Mouse (Mus musculus) bone marrow macrophage, adult 2 months (primary cell): ENCODE results near the gene Mtnr1b. TPM values are rescaled to one million over a fixed set of nuclear protein-coding genes. Genes with fewer than 3 reads are reported as not detected.

Experiments used
- H3K27ac ChIP-seq: 2 replicates; pipeline ENCODE4 v1.5.1; 2012; ENCODE audit warnings: low read depth, low read length; ENCODE audit not compliant: insufficient read depth
- H3K4me1 ChIP-seq: 2 replicates; pipeline ENCODE4 v1.6.1; 2012; ENCODE audit warnings: low read length; ENCODE audit not compliant: control insufficient read depth, insufficient read depth
- H3K4me3 ChIP-seq: 2 replicates; pipeline ENCODE4 v1.5.1; 2012; ENCODE audit warnings: mild to moderate bottlenecking, low read length, moderate library complexity; ENCODE audit not compliant: insufficient read depth
- CTCF ChIP-seq: IDR thresholded peaks from 2 replicates; pipeline ENCODE4 v1.5.1; 2012; ENCODE audit warnings: low read depth, mild to moderate bottlenecking, low read length, moderate library complexity
- POLR2A ChIP-seq: IDR thresholded peaks from 2 replicates; pipeline ENCODE4 v1.6.1; 2012; ENCODE audit warnings: mild to moderate bottlenecking, low read depth, low read length, borderline replicate concordance
- polyA plus RNA-seq: library from polyadenylated mRNA; stranded (reverse); fragments of >200 nt; gene quantifications from 2 replicates; pipeline ENCODE4 v1.2.4, GENCODE M21; 2012; ENCODE audit not compliant: missing spikeins, insufficient read depth, insufficient read length

The Mtnr1b gene
- polyA plus RNA-seq, 1 experiment: not detected

- TF ChIP-seq POLR2A: no peak
- TF ChIP-seq CTCF: no peak
- H3K4me1 ChIP-seq: no peaks in the 10 kb centered on the region
- no peak overlapping the region for H3K27ac ChIP-seq
- no peak overlapping the region for H3K4me3 ChIP-seq
Measured at GRCm38 (mm10) chr9:15804296-15804695, 70.1 kb downstream of the Mtnr1b start.

GRCm38 (mm10) chr9:15802413-15803027 is 71.8 kb downstream of the Mtnr1b start:
- Histone ChIP-seq H3K4me1 (no peaks in the 10 kb centered on the region), H3K27ac (no peak overlapping the region), H3K4me3 (no peak overlapping the region)
- TF ChIP-seq POLR2A (no peak), CTCF (no peak)

DNA sequence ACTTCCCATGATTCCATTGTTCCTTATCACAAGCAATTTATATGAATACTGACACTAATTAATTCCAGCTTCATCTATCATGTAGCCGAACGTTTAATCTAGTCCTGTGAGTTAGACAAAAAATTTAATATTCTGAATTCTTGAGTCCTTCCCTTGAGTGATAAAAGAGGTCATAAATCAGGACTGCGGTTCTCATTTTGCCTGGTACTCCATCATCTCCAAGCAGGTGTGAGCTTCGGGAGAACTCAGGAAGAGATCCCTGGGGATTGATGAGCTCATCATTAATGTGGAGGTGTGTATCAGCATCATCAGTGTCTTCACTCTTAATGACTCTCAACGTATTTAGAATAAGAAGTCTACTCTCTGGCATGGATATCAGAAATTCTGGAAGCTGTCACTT is 74.0 kb downstream of the Mtnr1b start:
- H3K27ac ChIP-seq: no peak overlapping the region
- no peak overlapping the region for H3K4me3 ChIP-seq
- H3K4me1 ChIP-seq: no peaks in the 10 kb centered on the region
- TF ChIP-seq CTCF (no peak), POLR2A (no peak)

DNA sequence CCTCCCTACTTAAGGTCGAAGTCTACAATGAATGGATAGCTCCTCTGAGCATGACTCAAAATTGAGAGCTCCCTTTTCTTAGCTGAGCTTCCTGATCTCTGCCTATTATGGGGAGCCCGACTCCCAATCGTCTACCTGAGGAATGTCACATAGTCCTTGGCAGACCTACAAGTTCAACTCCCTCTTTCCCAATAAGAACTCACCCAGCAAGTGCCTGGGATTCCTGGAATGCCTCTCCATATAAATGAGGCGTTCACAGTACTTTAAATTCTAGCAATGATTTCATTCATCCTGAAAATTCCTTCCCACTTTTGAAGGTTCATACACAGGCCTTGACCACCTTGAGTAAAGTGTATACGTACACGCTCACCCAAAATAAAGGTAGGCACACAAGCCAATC is 79.9 kb downstream of the Mtnr1b start:
- TF ChIP-seq POLR2A (no peak), CTCF (no peak)
- Histone ChIP-seq H3K4me3 (no peak overlapping the region), H3K27ac (no peak overlapping the region), H3K4me1 (no peaks in the 10 kb centered on the region)

DNA sequence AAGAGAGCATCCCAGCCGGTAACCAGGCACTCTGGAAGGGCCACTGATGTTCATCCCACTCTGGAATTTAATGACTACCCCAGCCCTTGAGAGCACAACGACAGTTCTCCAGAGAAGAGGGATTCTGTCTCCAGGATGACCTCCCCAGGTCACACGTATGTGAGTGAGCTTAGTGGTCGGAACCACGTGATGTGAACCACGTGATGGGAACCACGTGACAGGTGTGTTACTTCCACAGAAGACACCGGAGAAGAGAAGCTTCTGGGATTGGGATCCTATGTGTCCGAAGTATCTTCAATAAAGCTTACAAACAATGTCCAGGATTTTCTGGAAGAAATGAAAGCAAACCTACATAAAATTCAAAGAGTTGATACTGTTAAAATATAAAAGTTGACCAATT is 82.3 kb downstream of the Mtnr1b start:
- H3K4me1 ChIP-seq: no peaks in the 10 kb centered on the region
- TF ChIP-seq CTCF (no peak), POLR2A (no peak)
- no peak overlapping the region for H3K4me3 ChIP-seq
- no peak overlapping the region for H3K27ac ChIP-seq

DNA sequence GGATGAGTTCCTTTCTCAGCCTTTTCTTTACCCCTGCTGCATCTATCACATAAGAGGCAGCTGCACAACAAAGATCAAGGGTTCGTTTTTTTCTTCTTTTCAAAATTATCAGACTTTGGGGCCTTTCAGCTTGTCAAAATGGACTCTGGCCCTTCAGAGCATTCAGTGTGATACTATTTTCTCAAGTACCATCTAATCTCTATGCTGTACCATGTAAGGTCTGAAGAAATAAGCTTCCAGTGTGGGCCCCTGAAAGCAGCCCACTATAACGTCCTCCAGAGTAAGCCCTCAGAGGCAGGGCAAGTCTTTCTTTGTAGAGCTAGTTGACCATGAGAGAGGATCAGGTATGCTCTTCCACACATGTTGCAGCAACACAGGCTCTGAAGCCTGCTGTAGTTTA is 87.7 kb downstream of the Mtnr1b start:
- no peaks in the 10 kb centered on the region for H3K4me1 ChIP-seq
- TF ChIP-seq CTCF (no peak), POLR2A (no peak)
- H3K4me3 ChIP-seq: no peak overlapping the region

DNA sequence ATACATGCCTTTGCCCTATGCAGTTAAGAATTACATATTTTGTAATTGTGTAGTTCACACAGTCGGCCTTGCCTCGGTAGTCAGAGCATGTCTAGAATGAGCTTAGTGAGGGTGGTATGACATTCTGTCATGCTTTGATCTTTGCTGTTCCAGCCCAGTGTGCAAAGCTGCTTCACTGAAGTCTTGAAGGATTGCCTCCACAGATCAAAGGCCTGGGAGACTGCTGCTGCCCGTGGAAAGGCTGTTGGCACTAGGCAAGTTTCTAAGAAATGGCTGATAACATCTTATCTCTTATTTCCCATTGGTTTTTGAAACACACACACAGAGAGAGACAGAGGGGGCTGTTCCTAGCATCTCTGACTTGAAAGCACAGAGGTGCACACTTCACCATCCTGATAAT is 88.2 kb downstream of the Mtnr1b start:
- TF ChIP-seq POLR2A (no peak), CTCF (no peak)
- no peak overlapping the region for H3K4me3 ChIP-seq
- no peak overlapping the region for H3K27ac ChIP-seq
- no peaks in the 10 kb centered on the region for H3K4me1 ChIP-seq

More for the DNA sequence above, 87.7 kb downstream of the Mtnr1b start:
- no peak overlapping the region for H3K27ac ChIP-seq

GRCm38 (mm10) chr9:15781936-15782335 is 92.4 kb downstream of the Mtnr1b start:
- Histone ChIP-seq H3K27ac (no peak overlapping the region), H3K4me1 (no peaks in the 10 kb centered on the region), H3K4me3 (no peak overlapping the region)
- TF ChIP-seq CTCF (no peak), POLR2A (no peak)

GRCm38 (mm10) chr9:15774911-15775310 is 99.4 kb downstream of the Mtnr1b start:
- no peak overlapping the region for H3K27ac ChIP-seq
- TF ChIP-seq CTCF: no peak
- no peak for TF ChIP-seq POLR2A

More at GRCm38 (mm10) chr9:15774911-15775310, 99.4 kb downstream of the Mtnr1b start:
- no peaks in the 10 kb centered on the region for H3K4me1 ChIP-seq
- no peak overlapping the region for H3K4me3 ChIP-seq

Other genes starting within 250 kb of the Mtnr1b start
- not detected in 2 replicates for gene Deup1, start 246.6 kb downstream of the Mtnr1b start, polyA plus RNA-seq
- 16.0 and 19.0 TPM in 2 replicates for gene Slc36a4, start 164.8 kb downstream of the Mtnr1b start, polyA plus RNA-seq